Mouse (Mus musculus): ENCODE results near the gene Mutyh. TPM values are rescaled to one million over a fixed set of nuclear protein-coding genes. Genes with fewer than 3 reads are reported as not detected.

Mutyh gene
- 3.3 and 3.6 TPM in 2 replicates for polyA plus RNA-seq (2012; ENCODE audit: insufficient read depth, insufficient read length, missing spikeins)

- Histone ChIP-seq H3K27ac (replicated peaks; ENCODE audit: low read depth, low read length) (peak within 1 kb of the TSS; percentile 71), H3K4me3 (ENCODE audit: insufficient read depth, low read depth, low read length) (peak within 1 kb of the TSS; percentile 71), H3K4me1 (ENCODE audit: control insufficient read depth, insufficient read depth, insufficient read length, low read length) (no peaks in the 10 kb centered on the region)
Measured at GRCm38 (mm10) chr4:116807197-116808129, at the start of gene Mutyh, which contains the start of gene Toe1. TSS of gene Mutyh (plus strand) at chr4:116807723. TSS of gene Toe1 (minus strand) at chr4:116807640.

GRCm38 (mm10) chr4:116761914-116762313 is 45.6 kb upstream of the Mutyh start:
- Histone ChIP-seq H3K4me1 (ENCODE audit: control insufficient read depth, insufficient read depth, insufficient read length, low read length) (no peaks in the 10 kb centered on the region), H3K4me3 (ENCODE audit: insufficient read depth, low read depth, low read length) (no peak overlapping the region), H3K27ac (replicated peaks; ENCODE audit: low read depth, low read length) (no peak overlapping the region)

- H3K4me1 ChIP-seq (ENCODE audit: control insufficient read depth, insufficient read depth, insufficient read length, low read length), result no peaks in the 10 kb centered on the region
- H3K27ac ChIP-seq (replicated peaks; ENCODE audit: low read depth, low read length), result no peak overlapping the region
- H3K4me3 ChIP-seq (ENCODE audit: insufficient read depth, low read depth, low read length), result no peak overlapping the region
Measured at GRCm38 (mm10) chr4:116764001-116764400, 43.5 kb upstream of the Mutyh start.

GRCm38 (mm10) chr4:116768510-116768909 is 39.0 kb upstream of the Mutyh start:
- Histone ChIP-seq H3K27ac (replicated peaks; ENCODE audit: low read depth, low read length) (no peak overlapping the region), H3K4me3 (ENCODE audit: insufficient read depth, low read depth, low read length) (no peak overlapping the region), H3K4me1 (ENCODE audit: control insufficient read depth, insufficient read depth, insufficient read length, low read length) (no peaks in the 10 kb centered on the region)

- no peaks in the 10 kb centered on the region for H3K4me1 ChIP-seq (ENCODE audit: control insufficient read depth, insufficient read depth, insufficient read length, low read length)
- no peak overlapping the region for H3K4me3 ChIP-seq (ENCODE audit: insufficient read depth, low read depth, low read length)
- no peak overlapping the region for H3K27ac ChIP-seq (replicated peaks; ENCODE audit: low read depth, low read length)
Measured at GRCm38 (mm10) chr4:116769060-116769459, 38.5 kb upstream of the Mutyh start.

GRCm38 (mm10) chr4:116776391-116776790 is 31.1 kb upstream of the Mutyh start:
- Histone ChIP-seq H3K27ac (replicated peaks; ENCODE audit: low read depth, low read length) (no peak overlapping the region), H3K4me3 (ENCODE audit: insufficient read depth, low read depth, low read length) (no peak overlapping the region), H3K4me1 (ENCODE audit: control insufficient read depth, insufficient read depth, insufficient read length, low read length) (no peaks in the 10 kb centered on the region)

- H3K4me3 ChIP-seq (ENCODE audit: insufficient read depth, low read depth, low read length), result no peak overlapping the region
- H3K4me1 ChIP-seq (ENCODE audit: control insufficient read depth, insufficient read depth, insufficient read length, low read length), result no peaks in the 10 kb centered on the region
- H3K27ac ChIP-seq (replicated peaks; ENCODE audit: low read depth, low read length), result no peak overlapping the region
Measured at GRCm38 (mm10) chr4:116777079-116777478, 30.4 kb upstream of the Mutyh start.

GRCm38 (mm10) chr4:116780541-116780940 is 27.0 kb upstream of the Mutyh start:
- Histone ChIP-seq H3K4me3 (ENCODE audit: insufficient read depth, low read depth, low read length) (no peak overlapping the region), H3K27ac (replicated peaks; ENCODE audit: low read depth, low read length) (no peak overlapping the region), H3K4me1 (ENCODE audit: control insufficient read depth, insufficient read depth, insufficient read length, low read length) (no peaks in the 10 kb centered on the region)

- Histone ChIP-seq H3K4me1 (ENCODE audit: control insufficient read depth, insufficient read depth, insufficient read length, low read length) (no peaks in the 10 kb centered on the region), H3K4me3 (ENCODE audit: insufficient read depth, low read depth, low read length) (no peak overlapping the region), H3K27ac (replicated peaks; ENCODE audit: low read depth, low read length) (no peak overlapping the region)
Measured at GRCm38 (mm10) chr4:116781366-116781765, 26.2 kb upstream of the Mutyh start.

GRCm38 (mm10) chr4:116782171-116782570 is 25.4 kb upstream of the Mutyh start:
- no peak overlapping the region for H3K27ac ChIP-seq (replicated peaks; ENCODE audit: low read depth, low read length)
- no peak overlapping the region for H3K4me3 ChIP-seq (ENCODE audit: insufficient read depth, low read depth, low read length)
- H3K4me1 ChIP-seq (ENCODE audit: control insufficient read depth, insufficient read depth, insufficient read length, low read length), result no peaks in the 10 kb centered on the region

- no peak overlapping the region for H3K4me3 ChIP-seq (ENCODE audit: insufficient read depth, low read depth, low read length)
- H3K27ac ChIP-seq (replicated peaks; ENCODE audit: low read depth, low read length), result no peak overlapping the region
- no peaks in the 10 kb centered on the region for H3K4me1 ChIP-seq (ENCODE audit: control insufficient read depth, insufficient read depth, insufficient read length, low read length)
Measured at GRCm38 (mm10) chr4:116786587-116786986, 20.9 kb upstream of the Mutyh start.

GRCm38 (mm10) chr4:116787985-116788760 is 19.4 kb upstream of the Mutyh start:
- H3K4me3 ChIP-seq (ENCODE audit: insufficient read depth, low read depth, low read length), result no peak overlapping the region
- no peak overlapping the region for H3K27ac ChIP-seq (replicated peaks; ENCODE audit: low read depth, low read length)
- no peaks in the 10 kb centered on the region for H3K4me1 ChIP-seq (ENCODE audit: control insufficient read depth, insufficient read depth, insufficient read length, low read length)

- no peak overlapping the region for H3K4me3 ChIP-seq (ENCODE audit: insufficient read depth, low read depth, low read length)
- H3K4me1 ChIP-seq (ENCODE audit: control insufficient read depth, insufficient read depth, insufficient read length, low read length), result no peaks in the 10 kb centered on the region
- H3K27ac ChIP-seq (replicated peaks; ENCODE audit: low read depth, low read length), result no peak overlapping the region
Measured at GRCm38 (mm10) chr4:116788956-116789355, 18.6 kb upstream of the Mutyh start.

- no peak overlapping the region for H3K4me3 ChIP-seq (ENCODE audit: insufficient read depth, low read depth, low read length)
Measured at GRCm38 (mm10) chr4:116792453-116792852, 15.1 kb upstream of the Mutyh start.

GRCm38 (mm10) chr4:116794273-116794672 is 13.2 kb upstream of the Mutyh start:
- no peaks in the 10 kb centered on the region for H3K4me1 ChIP-seq (ENCODE audit: control insufficient read depth, insufficient read depth, insufficient read length, low read length)
- H3K27ac ChIP-seq (replicated peaks; ENCODE audit: low read depth, low read length), result no peak overlapping the region

More at GRCm38 (mm10) chr4:116792453-116792852, 15.1 kb upstream of the Mutyh start:
- no peaks in the 10 kb centered on the region for H3K4me1 ChIP-seq (ENCODE audit: control insufficient read depth, insufficient read depth, insufficient read length, low read length)
- no peak overlapping the region for H3K27ac ChIP-seq (replicated peaks; ENCODE audit: low read depth, low read length)

More at GRCm38 (mm10) chr4:116794273-116794672, 13.2 kb upstream of the Mutyh start:
- no peak overlapping the region for H3K4me3 ChIP-seq (ENCODE audit: insufficient read depth, low read depth, low read length)
